Mouse (Mus musculus): ENCODE data around the gene Scube2.

The Scube2 gene

GRCm38 (mm10) chr7:109800626-109801025 is 64.9 kb downstream of the Scube2 start:
- DNase-seq (ENCODE audit: extremely low read depth, low read depth), result no peak

GRCm38 (mm10) chr7:109799168-109799567 is 66.3 kb downstream of the Scube2 start:
- no peak for DNase-seq (ENCODE audit: extremely low read depth, low read depth)

GRCm38 (mm10) chr7:109795564-109795963 is 69.9 kb downstream of the Scube2 start:
- DNase-seq (ENCODE audit: extremely low read depth, low read depth), result no peak

GRCm38 (mm10) chr7:109794556-109794955 is 70.9 kb downstream of the Scube2 start:
- DNase-seq (ENCODE audit: extremely low read depth, low read depth), result no peak

- peak; percentile 41 for DNase-seq (ENCODE audit: extremely low read depth, low read depth)
These were observed 72.7 kb downstream of the Scube2 start for GRCm38 (mm10) chr7:109792759-109793158.

GRCm38 (mm10) chr7:109790818-109791217 is 74.7 kb downstream of the Scube2 start:
- no peak for DNase-seq (ENCODE audit: extremely low read depth, low read depth)

- DNase-seq (ENCODE audit: extremely low read depth, low read depth), result peak; percentile 76
These were observed 77.6 kb downstream of the Scube2 start for GRCm38 (mm10) chr7:109787860-109788259.

- DNase-seq (ENCODE audit: extremely low read depth, low read depth), result no peak
These were observed 82.2 kb downstream of the Scube2 start for GRCm38 (mm10) chr7:109783281-109783680.

- no peak for DNase-seq (ENCODE audit: extremely low read depth, low read depth)
These were observed 83.8 kb downstream of the Scube2 start, which contains the start of gene Nrip3 for GRCm38 (mm10) chr7:109781470-109782203. TSS of gene Nrip3 (minus strand) at chr7:109782025.

GRCm38 (mm10) chr7:109781087-109781469 is 84.4 kb downstream of the Scube2 start:
- no peak for DNase-seq (ENCODE audit: extremely low read depth, low read depth)

- DNase-seq (ENCODE audit: extremely low read depth, low read depth), result peak; percentile 57
These were observed 93.2 kb downstream of the Scube2 start for GRCm38 (mm10) chr7:109772251-109772650.

- peak; percentile 59 for DNase-seq (ENCODE audit: extremely low read depth, low read depth)
These were observed 96.6 kb downstream of the Scube2 start for GRCm38 (mm10) chr7:109768699-109769383.

- no peak for DNase-seq (ENCODE audit: extremely low read depth, low read depth)
These were observed 97.7 kb downstream of the Scube2 start for GRCm38 (mm10) chr7:109767575-109768350.

- DNase-seq (ENCODE audit: extremely low read depth, low read depth), result no peak
These were observed 101.5 kb downstream of the Scube2 start for GRCm38 (mm10) chr7:109764009-109764408.

- no peak for DNase-seq (ENCODE audit: extremely low read depth, low read depth)
These were observed 109.2 kb downstream of the Scube2 start for GRCm38 (mm10) chr7:109756291-109756690.

GRCm38 (mm10) chr7:109754034-109754433 is 111.4 kb downstream of the Scube2 start:
- no peak for DNase-seq (ENCODE audit: extremely low read depth, low read depth)

GRCm38 (mm10) chr7:109752008-109752925 is 113.2 kb downstream of the Scube2 start, which contains the start of gene Tmem9b:
TSS of gene Tmem9b (minus strand) at chr7:109752875.
- peak; percentile 27 for DNase-seq (ENCODE audit: extremely low read depth, low read depth)

GRCm38 (mm10) chr7:109751427-109752007 is 114.0 kb downstream of the Scube2 start:
- peak; percentile 20 for DNase-seq (ENCODE audit: extremely low read depth, low read depth)

Measured in MEL-GATA-1-ER (cell line).